Mouse (Mus musculus): ENCODE measurements at regions not wholly inside any gene's neighbourhood (a gene's known extent, or its start where the extent isn't known, plus 50 kb on each side); places are given as distances from the start of the nearest gene placed in this dataset.

DNA sequence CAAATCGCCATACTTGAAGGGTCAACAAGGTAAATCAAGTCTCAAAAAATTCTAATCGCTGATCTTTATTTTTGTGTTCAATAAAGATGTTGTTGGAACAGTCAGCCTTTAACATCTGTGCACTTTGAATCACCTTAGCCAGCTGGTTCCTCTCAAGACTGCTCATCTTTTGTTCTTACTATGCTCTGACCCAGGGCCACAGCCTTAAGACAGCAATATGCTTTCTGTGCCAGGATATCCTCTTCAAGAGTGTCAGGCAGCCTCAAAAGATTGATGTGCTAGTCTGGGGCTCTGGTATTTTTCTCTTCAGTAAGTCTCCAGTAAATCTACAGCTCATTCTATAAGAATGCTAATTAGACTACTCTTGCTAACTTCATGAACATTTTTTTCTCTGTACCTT, 199.9 kb downstream of the Dph6 start:
- peak; percentile 18 for DNase-seq

DNA sequence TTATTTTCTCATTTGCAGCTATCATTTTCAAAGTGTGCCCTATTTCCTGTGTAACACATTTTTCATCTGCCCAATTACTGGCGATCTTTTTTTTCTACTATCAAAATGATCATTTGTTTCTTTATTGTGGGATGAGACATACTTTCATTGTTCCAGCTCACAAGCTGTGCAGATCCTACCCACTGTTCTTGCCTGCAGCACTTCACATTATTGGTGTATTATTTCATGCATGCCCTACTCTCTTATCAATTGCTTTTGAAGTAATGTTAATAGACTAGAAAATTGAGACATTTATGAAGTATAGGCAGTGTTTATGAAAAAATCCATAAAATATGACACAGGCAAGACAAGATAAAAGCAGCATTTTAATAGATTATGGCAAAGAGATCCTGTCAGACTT, 204.6 kb downstream of the Dph6 start:
- no peak for DNase-seq

DNA sequence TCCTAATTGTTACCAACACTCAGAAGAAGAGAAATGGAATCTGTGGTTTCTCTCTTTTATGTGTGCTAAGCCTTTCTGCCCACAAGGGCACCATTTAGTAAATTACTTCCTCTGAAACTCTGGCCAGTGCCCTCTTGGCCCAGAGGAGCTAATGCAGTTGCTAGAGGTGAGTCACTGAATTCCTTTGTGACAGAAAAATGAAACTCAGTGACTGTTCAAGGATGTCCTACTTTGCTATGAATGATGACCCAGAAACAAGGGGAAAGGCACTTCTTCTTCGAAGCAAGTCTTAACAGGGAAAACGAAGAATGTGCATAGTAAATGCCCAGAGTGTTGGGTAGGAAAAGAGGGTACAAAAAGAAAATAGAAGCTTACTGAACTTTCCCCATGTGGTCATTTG, 211.0 kb downstream of the Dph6 start:
- peak; percentile 16 for DNase-seq

DNA sequence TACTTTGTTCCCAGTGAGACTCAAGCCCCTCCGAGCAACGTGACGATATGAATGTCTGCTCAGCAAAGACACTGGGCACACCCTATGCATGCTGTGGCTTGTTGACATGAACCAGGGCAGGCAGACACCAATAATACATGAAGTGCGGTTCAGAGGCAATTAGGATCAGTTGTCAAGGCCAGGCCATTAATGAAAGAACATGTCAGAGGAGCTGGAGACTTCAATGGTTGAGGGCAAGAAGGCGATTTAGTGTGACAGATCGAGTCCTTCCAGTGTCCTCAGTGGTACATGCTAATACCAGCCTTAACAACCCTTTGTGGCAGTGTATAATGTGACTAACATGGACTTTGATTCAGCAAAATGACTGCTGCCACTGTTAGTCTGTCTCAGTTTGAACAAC, 213.8 kb downstream of the Dph6 start:
- DNase-seq, result no peak

DNA sequence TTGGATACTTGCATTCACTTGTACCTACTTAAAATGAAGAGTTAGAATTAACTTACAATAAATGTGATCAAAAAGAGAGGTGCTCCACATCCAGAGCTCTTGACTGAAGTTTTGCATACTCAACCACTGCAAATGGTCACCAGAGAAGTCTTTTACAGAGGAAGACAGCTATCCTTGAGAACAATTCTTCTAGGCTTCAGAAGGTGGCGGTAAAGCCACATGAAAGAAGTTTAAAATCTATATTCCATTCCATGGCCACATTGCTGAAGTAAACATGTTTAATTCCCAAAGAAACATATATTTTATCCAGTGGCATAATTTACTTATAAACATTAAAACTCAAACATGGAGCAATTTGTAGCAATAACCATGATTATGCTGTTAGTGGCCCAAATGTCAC, 215.1 kb downstream of the Dph6 start:
- peak; percentile 13 for DNase-seq

DNA sequence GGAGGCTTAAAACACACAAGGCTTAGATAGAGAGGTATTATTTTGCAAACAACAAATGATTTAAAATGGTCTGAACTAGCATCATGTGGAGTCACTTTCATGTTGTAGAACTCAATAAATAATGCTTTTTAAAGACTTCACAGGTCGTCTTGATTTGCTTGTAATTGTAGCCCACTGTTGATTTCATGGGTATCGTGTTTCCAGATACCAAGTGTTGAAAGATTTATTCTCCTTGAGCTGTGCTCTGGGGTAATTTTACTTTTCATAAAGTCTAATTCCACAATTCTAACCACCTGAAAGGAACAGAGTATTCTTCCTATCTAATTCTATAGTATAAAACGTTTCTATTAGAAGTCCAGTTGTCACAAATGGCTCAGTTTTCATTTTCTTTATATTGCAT, 216.7 kb downstream of the Dph6 start:
- no peak for DNase-seq

DNA sequence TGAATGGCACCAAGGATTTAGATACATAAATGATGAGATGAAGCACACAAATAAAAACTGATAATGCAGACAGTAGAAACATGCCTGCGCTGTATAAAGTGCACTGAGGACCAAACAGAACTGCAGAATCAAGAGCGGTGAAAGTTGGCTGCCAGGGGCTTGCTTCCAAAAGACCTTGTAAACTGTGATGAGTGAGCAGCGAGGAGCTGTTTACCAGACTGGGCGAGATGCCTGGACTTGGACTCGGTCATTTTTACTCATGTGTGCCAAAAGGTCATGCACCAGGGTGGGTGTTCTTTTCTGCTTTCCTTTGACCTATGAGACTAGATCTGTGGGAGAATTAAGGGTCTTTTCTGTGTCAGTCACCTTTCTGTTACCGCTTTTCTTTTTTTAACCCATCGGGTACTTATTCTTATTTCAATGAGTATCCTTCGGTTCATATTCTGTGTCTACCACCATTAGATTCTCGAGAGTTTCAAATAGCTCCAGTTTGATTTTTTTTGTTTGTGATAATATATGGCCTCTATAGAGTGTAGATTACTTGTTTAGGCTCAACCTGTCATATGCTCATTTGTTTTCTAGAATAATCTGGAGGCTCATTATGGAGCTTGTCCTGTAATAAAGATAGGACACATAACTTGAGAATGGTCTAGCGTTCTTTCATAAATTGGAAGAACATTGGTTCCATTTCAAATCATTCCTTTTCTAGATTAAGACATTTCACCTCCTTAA, 226.3 kb upstream of the Zfp770 start:
- DNase-seq, result peak; percentile 33

DNA sequence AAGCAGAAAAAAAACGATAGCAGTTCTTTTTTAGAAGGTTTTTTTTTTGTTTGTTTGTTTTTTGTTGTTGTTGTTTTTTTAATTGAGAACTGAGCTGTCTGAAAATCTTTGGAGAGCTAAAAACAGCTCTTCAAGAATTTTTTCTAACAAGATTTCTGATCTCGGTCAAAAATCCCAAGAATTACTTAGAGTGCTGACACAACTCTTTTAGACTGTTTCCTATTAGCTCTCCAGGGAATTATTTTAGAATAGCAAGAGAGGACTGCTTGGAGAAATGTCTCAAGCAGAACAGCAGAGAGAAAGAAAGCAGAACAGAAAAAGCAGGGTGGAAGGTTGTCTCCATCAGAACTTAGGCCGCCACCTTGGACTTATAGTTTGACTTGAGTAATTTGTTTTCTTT, 218.1 kb upstream of the Zfp770 start:
- DNase-seq, result no peak

DNA sequence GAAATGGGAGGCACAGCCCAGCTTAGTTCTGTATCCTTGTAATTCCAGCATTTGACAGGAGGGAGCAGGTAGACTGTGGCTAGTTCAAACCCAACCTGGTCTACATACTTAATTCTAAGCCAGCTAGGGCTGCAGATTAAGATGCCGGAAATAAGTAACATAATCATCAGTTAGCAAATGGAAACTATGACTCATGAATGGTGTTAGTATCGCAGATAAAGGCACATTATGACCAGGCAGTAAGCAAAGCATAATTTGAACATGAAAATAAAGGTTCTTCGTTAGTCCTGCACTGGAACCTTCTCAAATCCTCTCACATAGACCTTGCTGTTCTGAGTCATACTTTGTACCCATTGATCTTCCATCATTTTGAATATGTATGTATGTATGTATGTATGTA, 211.7 kb upstream of the Zfp770 start:
- DNase-seq, result no peak

DNA sequence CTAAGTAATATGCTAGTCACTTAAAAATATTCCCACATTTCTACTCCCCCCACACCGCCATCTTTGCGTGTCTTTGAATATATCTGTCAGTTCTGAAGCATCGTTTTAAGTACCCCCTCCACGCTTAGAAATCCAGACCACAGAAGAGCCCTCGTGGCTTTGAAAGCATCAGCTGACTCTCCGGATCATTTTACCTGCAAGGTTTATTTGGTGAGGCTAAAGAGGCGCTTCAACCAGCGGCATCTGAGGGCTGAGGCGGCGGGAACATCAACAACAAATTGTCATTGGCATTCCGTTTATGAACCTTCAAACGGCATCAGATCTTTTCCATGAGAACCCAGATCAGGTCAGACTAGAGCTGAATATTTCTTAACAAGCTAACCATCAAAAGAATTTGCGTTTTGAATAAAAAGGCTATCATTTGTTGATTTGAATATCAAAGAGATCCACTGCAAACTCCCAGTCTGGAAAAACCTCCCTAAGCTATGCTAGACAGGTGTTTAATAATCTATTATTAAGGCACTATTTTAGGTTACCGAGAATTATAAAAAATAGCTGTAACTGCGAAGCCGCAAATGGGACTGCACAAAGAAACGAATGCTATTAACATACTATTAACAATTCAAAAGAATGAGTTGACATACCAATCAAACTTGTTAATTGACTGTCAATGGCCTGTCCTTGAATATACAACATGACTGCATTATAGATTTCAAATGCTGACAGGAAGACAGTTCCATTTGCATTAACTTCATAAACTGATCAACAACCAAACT, 210.9 kb upstream of the Zfp770 start:
- DNase-seq, result no peak

DNA sequence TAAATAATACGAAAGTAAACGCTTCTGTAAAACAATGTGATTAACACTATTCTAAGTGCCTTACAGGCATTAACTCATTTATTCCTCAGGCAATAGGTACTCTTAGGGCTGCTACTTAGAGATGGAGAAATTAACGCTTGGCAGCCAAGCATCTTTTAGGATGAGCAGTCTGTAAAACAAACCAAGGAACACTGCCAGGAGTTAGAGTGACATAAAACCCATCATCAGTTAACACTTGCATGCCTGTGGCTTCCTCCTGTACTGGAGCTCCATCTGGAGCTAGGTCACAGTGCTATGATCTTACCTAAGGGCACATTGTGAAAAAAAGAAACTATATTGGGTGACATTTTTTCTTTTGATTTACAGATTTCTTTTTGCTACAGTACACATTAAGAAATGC, 209.4 kb upstream of the Zfp770 start:
- DNase-seq, result no peak

DNA sequence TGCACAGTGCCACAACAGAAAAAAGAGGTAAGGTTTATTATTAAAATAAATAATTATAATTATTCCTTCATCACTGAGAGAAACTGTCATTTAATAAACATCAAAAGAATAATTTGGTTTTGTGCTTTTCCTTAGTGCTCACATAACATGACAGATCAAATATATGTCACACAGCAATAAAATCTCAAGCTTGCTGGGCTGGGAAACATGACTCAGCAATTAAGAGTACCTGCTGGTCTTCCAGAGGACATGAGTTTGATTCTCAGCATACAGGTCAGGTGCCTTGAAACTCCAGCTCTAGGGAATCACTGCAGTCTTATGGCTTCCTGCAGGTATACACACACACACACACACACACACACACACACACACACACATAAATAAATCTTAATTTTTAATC, 208.3 kb upstream of the Zfp770 start:
- DNase-seq, result no peak

DNA sequence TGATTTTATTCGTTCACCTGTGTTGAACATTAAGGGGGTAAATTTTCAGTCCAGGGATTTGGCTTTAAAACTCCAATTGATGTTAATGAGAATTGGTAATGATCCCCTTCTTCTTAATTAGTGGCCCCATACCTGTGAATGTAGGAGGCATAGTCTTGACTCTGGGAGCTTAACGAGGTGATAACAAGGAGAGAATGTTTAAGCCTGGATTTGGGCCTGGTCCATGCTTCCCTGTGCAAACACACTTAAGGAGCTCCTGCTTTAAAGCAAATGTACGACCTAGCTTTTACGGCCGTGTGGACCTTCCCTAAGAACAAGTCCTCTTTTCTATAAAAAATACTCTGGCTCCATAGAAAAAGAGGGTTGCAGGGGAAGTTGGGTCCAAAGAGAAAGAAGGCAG, 206.1 kb upstream of the Zfp770 start:
- DNase-seq, result no peak

DNA sequence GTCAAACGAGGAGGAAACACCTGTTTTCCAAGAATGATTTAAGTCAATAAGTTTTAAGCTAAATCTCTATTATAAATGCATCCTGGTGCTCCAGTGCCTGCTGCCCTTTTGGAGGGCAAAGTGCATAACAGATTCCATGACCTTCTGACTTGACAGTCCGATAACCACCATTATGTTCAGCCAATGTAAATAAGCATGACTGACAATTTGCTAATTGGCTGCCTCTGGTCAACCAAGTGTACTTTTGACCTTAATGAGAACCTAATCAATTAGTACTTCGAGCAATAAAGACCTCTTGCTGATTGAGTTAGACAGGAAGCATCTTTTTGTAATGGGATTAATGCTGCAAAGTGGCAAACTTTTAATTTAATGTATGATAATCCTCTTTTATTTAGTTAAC, 183.3 kb upstream of the Zfp770 start:
- no peak for DNase-seq

DNA sequence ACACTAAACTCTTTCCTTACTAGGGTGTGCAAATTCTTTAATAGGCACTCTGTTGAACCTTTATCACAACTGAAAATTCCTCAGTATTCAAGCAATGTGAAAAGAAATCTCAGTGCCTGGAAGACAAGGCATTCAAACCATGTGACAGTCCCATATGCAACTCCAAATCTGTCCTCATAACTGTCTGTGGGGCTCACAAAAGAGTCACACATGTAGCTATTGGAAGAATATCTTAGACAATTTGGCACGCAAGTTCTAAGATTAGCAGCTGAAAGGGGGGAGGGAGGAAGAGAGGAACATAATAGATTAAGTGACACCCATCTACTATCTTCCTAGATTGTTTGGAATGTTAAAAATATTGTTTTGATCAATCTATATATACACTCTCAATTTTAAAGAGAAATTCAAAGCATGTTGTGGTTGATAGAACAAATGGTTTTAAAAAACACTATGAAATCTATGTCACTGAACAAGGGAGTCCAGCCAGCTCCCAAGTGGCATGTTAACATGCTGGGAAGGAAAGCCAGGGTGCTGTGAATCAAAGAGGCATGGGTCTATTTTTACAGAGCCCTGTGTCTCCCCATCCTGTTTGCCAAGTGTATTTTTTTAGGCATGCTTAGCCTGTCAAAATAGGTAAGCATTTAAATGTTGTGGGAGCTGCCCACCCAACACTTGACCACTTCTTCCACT, 177.7 kb upstream of the Zfp770 start:
- no peak for DNase-seq

DNA sequence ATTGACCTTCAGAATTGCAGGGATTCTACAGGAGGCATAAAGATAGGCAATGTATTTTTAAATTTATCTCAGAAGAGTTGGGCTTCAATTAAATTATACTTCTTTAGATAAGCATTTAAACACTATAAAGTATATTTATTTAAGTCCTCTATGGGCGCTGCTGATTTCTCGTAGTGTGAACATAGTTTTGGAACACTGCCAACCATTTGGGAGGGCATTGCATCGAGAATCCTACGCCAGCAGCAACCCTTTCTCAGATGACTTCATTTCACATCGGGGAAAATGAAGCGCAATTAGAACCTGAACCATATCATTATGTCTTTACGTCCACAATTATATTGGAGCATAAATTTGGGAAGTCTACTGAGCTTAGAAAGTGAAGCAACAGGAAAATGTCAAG, 172.2 kb upstream of the Zfp770 start:
- no peak for DNase-seq

DNA sequence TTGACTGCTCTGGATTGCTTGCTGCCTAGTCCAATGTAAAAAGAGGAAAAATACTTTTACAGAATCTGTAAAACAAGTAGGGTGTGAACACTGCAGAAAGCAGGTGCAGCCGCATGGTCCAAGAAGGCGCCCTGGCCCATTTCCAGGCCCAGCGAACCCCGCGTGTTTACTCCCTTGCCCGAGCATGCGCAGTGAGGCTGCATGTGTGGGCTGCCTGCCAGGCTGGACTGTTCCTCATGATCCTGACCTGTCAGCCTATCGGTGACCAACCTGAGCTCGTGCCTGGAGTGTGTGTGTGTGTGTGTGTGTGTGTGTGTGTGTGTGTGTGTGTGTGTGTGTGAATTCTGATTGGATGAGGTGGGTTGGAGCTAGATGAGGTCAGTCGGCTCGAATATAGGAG, 152.6 kb upstream of the Zfp770 start:
- peak; percentile 16 for DNase-seq

DNA sequence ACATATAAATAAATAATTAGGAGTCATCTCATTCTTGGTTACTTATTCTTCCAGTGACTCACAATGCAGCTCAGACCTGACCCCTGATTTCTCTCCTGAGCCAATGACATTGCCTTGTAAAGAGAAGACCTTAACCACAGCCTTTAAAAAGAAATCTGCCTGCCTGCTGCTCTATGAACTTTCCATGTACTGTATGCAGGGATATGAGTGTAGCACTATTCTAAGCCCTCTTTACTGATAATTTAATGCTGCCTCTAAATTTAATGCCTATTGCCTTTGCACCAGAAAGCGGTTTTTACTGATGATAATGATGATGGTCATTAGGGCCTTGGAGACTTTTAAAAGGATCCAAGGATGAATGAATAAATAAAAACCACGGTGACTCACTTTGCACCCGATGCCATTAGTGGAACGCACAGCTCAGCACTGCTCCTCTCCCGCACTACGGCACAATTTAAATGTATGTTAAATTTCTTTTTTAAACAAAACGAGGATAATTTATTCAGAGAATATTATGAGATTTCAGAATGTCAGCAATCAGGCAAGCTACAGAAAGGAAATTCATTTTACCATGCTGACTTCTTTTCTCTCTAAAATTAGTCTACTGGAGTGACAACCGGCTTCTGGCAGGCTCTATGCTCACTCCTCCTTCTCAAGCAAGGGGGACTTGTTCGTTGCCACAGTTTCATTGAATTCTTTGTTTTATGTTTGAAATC, 139.5 kb upstream of the Zfp770 start:
- DNase-seq, result no peak

DNA sequence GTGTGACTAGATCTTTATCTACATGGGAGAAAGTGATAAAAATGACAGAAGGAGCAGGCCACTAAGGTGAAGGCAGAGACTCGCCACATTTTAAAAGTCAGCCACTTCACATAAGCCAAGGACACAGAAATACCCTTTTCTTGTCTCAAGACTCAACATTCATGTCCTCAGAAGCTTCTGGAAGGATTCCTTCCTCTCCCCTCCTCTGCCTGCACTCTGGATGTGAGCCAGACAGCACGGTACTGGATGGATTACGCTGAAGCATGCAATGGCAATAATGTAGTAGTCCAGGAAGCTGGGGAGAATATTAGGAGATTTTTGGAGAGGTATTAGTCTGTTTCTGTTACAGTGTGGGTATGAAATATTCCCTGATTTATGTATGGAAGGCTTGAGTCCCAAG, 100.5 kb upstream of the Zfp770 start:
- DNase-seq, result peak; percentile 35

DNA sequence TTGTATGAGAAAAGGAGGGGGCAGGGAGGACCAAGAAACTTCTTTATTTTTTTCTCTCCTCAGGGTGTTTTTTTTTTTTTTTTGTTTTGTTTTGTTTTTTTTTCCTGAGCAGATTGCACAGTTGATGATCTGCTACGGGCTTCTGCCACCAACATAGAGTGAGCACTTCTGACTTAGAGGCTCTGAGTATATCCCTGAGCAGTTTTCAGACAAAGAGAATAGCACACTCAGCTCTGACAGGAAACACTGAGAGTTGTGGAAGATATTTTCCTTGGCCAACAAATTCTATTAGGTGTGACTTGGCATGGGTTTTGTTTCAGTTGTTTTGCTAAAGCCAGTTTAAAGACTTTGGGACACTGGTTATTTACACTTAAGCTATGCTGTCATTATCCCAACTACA, 93.8 kb upstream of the Zfp770 start:
- no peak for DNase-seq

DNA sequence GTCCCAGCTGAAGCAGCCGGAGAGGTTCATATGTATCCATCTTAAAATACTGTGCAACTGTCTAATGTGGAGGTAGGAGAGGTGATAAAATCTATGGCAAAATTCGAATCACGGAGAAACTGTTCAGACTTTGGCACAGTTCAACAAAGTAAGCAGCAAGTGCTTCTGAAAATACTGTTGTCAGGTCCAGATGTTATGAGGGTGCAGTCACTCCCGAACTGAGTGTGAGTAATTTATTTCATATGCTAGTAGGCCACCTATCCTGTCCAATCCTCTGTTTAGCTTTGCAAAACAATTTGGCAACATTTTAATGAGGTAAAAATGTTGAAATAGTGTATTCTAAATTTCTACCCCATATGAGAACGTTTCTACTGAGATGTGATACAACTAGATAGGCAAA, 90.1 kb upstream of the Zfp770 start:
- DNase-seq, result no peak

DNA sequence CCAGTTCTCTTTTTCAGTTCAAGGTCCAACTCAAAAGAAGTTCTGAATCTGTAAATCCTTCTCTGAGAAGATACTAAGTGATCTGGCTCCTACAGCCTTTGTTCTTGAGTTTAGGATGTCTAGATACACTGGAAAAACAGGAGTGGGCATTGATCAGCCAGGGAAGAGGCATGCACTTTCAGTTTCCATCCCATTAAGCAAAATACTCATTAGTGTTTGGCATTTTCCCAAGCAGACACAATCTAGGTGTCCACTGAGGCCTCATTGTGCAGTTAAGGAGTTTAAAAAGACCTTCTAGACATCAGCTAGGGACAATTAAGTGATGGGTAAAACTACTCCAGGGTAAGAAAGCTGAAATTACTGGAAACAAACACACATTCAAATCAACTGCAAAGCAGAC, 74.3 kb upstream of the Zfp770 start:
- no peak for DNase-seq

DNA sequence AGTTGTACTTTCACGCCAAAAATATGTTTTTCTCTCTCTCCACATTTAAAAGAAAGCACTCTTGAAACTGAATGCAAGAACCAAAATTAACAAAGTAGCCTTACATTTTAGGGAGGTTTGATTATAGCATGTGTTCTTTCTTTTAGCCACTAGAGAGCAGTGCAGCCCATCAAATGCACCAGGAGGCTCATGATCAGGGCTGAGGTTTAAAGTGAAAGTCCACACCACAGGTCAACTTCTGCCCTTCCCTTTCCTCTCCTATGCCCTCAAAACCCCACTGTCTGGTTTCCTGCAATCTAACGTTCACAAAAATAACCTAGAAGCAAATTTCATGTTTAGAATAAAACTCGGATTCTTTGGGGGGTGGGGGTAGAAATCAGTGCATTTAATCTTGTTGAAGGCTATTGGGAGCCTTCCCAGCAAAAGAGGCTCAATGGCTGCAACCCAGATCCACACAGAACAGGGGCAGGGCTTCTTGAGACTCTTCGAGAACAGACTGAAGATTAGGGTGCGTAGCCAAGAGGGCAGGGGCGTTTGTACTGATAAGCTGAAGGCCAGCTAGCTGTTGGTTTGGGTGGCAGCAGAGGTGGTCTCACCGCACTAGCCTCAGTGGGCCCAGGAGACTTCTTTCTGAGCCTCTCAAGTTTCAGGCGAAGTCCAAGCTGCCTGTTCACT, 59.3 kb upstream of the Zfp770 start:
- peak; percentile 61 for DNase-seq

All from kidney, postnatal 10 days (tissue).